Mouse (Mus musculus) G1E (cell line): ENCODE measurements around the gene Fblim1.

Source experiments
- CTCF ChIP-seq: IDR thresholded peaks from 2 replicates; pipeline ENCODE4 v1.5.1; 2012; ENCODE audit warnings: low read depth, low read length, inconsistent platforms, mixed read lengths
- GATA1 ChIP-seq: IDR thresholded peaks from 2 replicates; pipeline ENCODE4 v1.6.1; 2012; ENCODE audit warnings: borderline replicate concordance, low read length, inconsistent platforms, mixed read lengths
- TAL1 ChIP-seq: conservative IDR thresholded peaks from 2 replicates; pipeline ENCODE4 v1.6.1; 2012; ENCODE audit warnings: low read depth, low read length, inconsistent platforms, mixed read lengths

- TF ChIP-seq CTCF (no peak), GATA1 (no peak), TAL1 (no peak)
Measured at GRCm38 (mm10) chr4:141570821-141571220, 35.1 kb downstream of the Fblim1 start.
